Mouse (Mus musculus) liver, embryonic 12.5 days (tissue): ENCODE results near the gene Six4. TPM values are rescaled to one million over a fixed set of nuclear protein-coding genes. Genes with fewer than 3 reads are reported as not detected.
"Not testable (repeated sequence)": the region's sequence is repeated elsewhere in the genome, so short reads cannot be mapped to it uniquely, and the experiment has no call there.

ENCODE experiments used
- ATAC-seq: fragments of 200-750 bp; cut with Nextera tagmentation; 2 replicates; pipeline ENCODE4 v1.8.0; 2017; ENCODE audit warnings: moderate number of reproducible peaks, mild to moderate bottlenecking, moderate library complexity
- H3K27ac ChIP-seq: fragments of 300-500 bp; sonication (generic); 2 replicates; pipeline ENCODE4 v1.5.1; 2016; ENCODE audit warnings: mild to moderate bottlenecking
- H3K27me3 ChIP-seq: fragments of 300-500 bp; sonication (generic); replicated peaks from 2 replicates; pipeline ENCODE4 v1.6.1; 2016; ENCODE audit warnings: mild to moderate bottlenecking, moderate library complexity
- H3K36me3 ChIP-seq: fragments of 300-500 bp; sonication (generic); 2 replicates; pipeline ENCODE4 v1.6.1; 2016; ENCODE audit warnings: mild to moderate bottlenecking, moderate library complexity
- H3K4me1 ChIP-seq: fragments of 300-500 bp; sonication (generic); 2 replicates; pipeline ENCODE4 v1.6.1; 2016
- H3K4me2 ChIP-seq: fragments of 300-500 bp; sonication (generic); 2 replicates; pipeline ENCODE4 v1.6.1; 2016; ENCODE audit warnings: mild to moderate bottlenecking, moderate library complexity
- H3K4me3 ChIP-seq: fragments of 300-500 bp; sonication (generic); 2 replicates; pipeline ENCODE4 v1.5.1; 2016; ENCODE audit warnings: mild to moderate bottlenecking, moderate library complexity
- H3K9ac ChIP-seq: fragments of 300-500 bp; sonication (generic); 2 replicates; pipeline ENCODE4 v1.6.1; 2016; ENCODE audit warnings: mild to moderate bottlenecking, moderate library complexity
- H3K9me3 ChIP-seq: fragments of 300-500 bp; sonication (generic); replicated peaks from 2 replicates; pipeline ENCODE4 v1.6.1; 2016; ENCODE audit warnings: mild to moderate bottlenecking, moderate library complexity
- WGBS: fragments of 180-500 bp; shearing (Covaris S2); methylation state at CpG from one replicate; pipeline ENCODE4 v1.1.7; 2016; ENCODE audit not compliant: insufficient replicate concordance; 5-methylcytosine and 5-hydroxymethylcytosine counted together
- polyA plus RNA-seq: library from polyadenylated mRNA; unstranded; fragments of >200 nt; fragmentation: Nextera tagmentation; extraction: Ambion mirVana; gene quantifications from 2 replicates; pipeline ENCODE4 v1.2.1, GENCODE M21; 2016

Six4 gene
- polyA plus RNA-seq, 1 experiment from 2014 or later, result 0.18 TPM

GRCm38 (mm10) chr12:73111561-73112325, 1.5 kb downstream of the Six4 start:
- WGBS, result under 1% methylated on average over 43 of the region's 44 CpGs
- Histone ChIP-seq H3K27ac (no peak overlapping the region), H3K4me1 (peaks cover 32% of the 10 kb centered on the region), H3K9me3 (no peaks in the 10 kb centered on the region), H3K4me3 (peak overlapping the region; percentile 58), H3K27me3 (peaks cover 77% of the 10 kb centered on the region), H3K9ac (peak overlapping the region; percentile 25), H3K4me2 (peak overlapping the region; percentile 83), H3K36me3 (no peaks in the 10 kb centered on the region)
- 0 out of 2 replicates have a peak, but pooled peaks have one; percentile 17 for ATAC-seq

- Histone ChIP-seq H3K9me3 (no peaks in the 10 kb centered on the region), H3K4me2 (peak overlapping the region; percentile 83), H3K27ac (no peak overlapping the region), H3K4me3 (0 out of 2 replicates have a peak overlapping the region, but pooled peaks have one; percentile 13), H3K27me3 (peaks cover 72% of the 10 kb centered on the region), H3K36me3 (no peaks in the 10 kb centered on the region), H3K4me1 (peaks cover 32% of the 10 kb centered on the region), H3K9ac (no peak overlapping the region)
- 18% methylated on average over 23 of the region's 23 CpGs for WGBS
- ATAC-seq, result 0 out of 2 replicates have a peak, but pooled peaks have one; percentile 38
Measured at GRCm38 (mm10) chr12:73110431-73111111, 2.7 kb downstream of the Six4 start.

GRCm38 (mm10) chr12:73107821-73108220, 5.4 kb downstream of the Six4 start:
- WGBS, result 55% methylated on average over 2 of the region's 2 CpGs
- no peak for ATAC-seq
- Histone ChIP-seq H3K36me3 (no peaks in the 10 kb centered on the region), H3K27ac (no peak overlapping the region), H3K4me1 (peaks cover 23% of the 10 kb centered on the region), H3K9ac (no peak overlapping the region), H3K4me2 (no peak overlapping the region), H3K9me3 (no peaks in the 10 kb centered on the region), H3K27me3 (peaks cover 47% of the 10 kb centered on the region), H3K4me3 (no peak overlapping the region)

- peaks cover 5% of the 10 kb centered on the region for H3K27me3 ChIP-seq
- H3K4me1 ChIP-seq, result no peaks in the 10 kb centered on the region
- no peaks in the 10 kb centered on the region for H3K9me3 ChIP-seq
- H3K9ac ChIP-seq, result no peak overlapping the region
- WGBS, result 78% methylated on average over 12 of the region's 12 CpGs
- ATAC-seq, result no peak
- no peak overlapping the region for H3K4me2 ChIP-seq
- no peak overlapping the region for H3K27ac ChIP-seq
- H3K4me3 ChIP-seq, result no peak overlapping the region
- no peaks in the 10 kb centered on the region for H3K36me3 ChIP-seq
Measured at GRCm38 (mm10) chr12:73103713-73104112, 9.5 kb downstream of the Six4 start.

GRCm38 (mm10) chr12:73098593-73098992, 14.7 kb downstream of the Six4 start:
- Histone ChIP-seq H3K27ac (no peak overlapping the region), H3K9ac (no peak overlapping the region), H3K9me3 (no peaks in the 10 kb centered on the region), H3K4me3 (no peak overlapping the region), H3K4me1 (no peaks in the 10 kb centered on the region), H3K36me3 (no peaks in the 10 kb centered on the region), H3K27me3 (0 out of 2 replicates have a peak, but pooled peaks cover 4% of the 10 kb centered on the region), H3K4me2 (no peak overlapping the region)
- 64% methylated on average over 4 of the region's 4 CpGs for WGBS
- no peak for ATAC-seq

GRCm38 (mm10) chr12:73096177-73096576, 17.1 kb downstream of the Six4 start:
- H3K4me3 ChIP-seq, H3K27me3 ChIP-seq, H3K36me3 ChIP-seq, H3K4me2 ChIP-seq, H3K4me1 ChIP-seq, ATAC-seq, H3K27ac ChIP-seq, H3K9me3 ChIP-seq, H3K9ac ChIP-seq: not testable (repeated sequence)
- 68% methylated on average over 5 of the region's 5 CpGs for WGBS

- WGBS, result 31% methylated on average over 2 of the region's 2 CpGs
- no peak overlapping the region for H3K4me3 ChIP-seq
- H3K36me3 ChIP-seq, result no peaks in the 10 kb centered on the region
- no peak overlapping the region for H3K4me2 ChIP-seq
- H3K27me3 ChIP-seq, result 0 out of 2 replicates have a peak, but pooled peaks cover 4% of the 10 kb centered on the region
- ATAC-seq, result no peak
- H3K4me1 ChIP-seq, result peaks cover 2% of the 10 kb centered on the region; the same call in 1 of the 2 replicates
- no peak overlapping the region for H3K9ac ChIP-seq
- H3K27ac ChIP-seq, result no peak overlapping the region
- H3K9me3 ChIP-seq, result no peaks in the 10 kb centered on the region
Measured at GRCm38 (mm10) chr12:73094605-73095004, 18.7 kb downstream of the Six4 start.

- Histone ChIP-seq H3K4me3 (no peak overlapping the region), H3K27ac (no peak overlapping the region), H3K36me3 (no peaks in the 10 kb centered on the region), H3K9me3 (no peaks in the 10 kb centered on the region), H3K9ac (no peak overlapping the region), H3K4me1 (peaks cover 4% of the 10 kb centered on the region; the same call in 1 of the 2 replicates), H3K4me2 (no peak overlapping the region), H3K27me3 (0 out of 2 replicates have a peak, but pooled peaks cover 4% of the 10 kb centered on the region)
- 56% methylated on average over 2 of the region's 2 CpGs for WGBS
- 0 out of 2 replicates have a peak, but pooled peaks have one; percentile 27 for ATAC-seq
Measured at GRCm38 (mm10) chr12:73094189-73094588, 19.1 kb downstream of the Six4 start.

GRCm38 (mm10) chr12:73090672-73091335, 22.5 kb downstream of the Six4 start:
- 60% methylated on average over 7 of the region's 7 CpGs for WGBS
- peaks cover 16% of the 10 kb centered on the region for H3K4me1 ChIP-seq
- H3K27ac ChIP-seq, result no peak overlapping the region
- H3K4me2 ChIP-seq, result no peak overlapping the region
- no peak for ATAC-seq
- peaks cover 14% of the 10 kb centered on the region; the same call in 1 of the 2 replicates for H3K27me3 ChIP-seq
- no peaks in the 10 kb centered on the region for H3K9me3 ChIP-seq
- no peaks in the 10 kb centered on the region for H3K36me3 ChIP-seq
- H3K9ac ChIP-seq, result no peak overlapping the region
- no peak overlapping the region for H3K4me3 ChIP-seq

GRCm38 (mm10) chr12:73088911-73089310, 24.3 kb downstream of the Six4 start:
- H3K27me3 ChIP-seq, result peaks cover 20% of the 10 kb centered on the region
- 28% methylated on average over 5 of the region's 5 CpGs for WGBS
- H3K4me3 ChIP-seq, result no peak overlapping the region
- peak overlapping the region; percentile 15 for H3K27ac ChIP-seq
- no peaks in the 10 kb centered on the region for H3K9me3 ChIP-seq
- peaks cover 16% of the 10 kb centered on the region for H3K4me1 ChIP-seq
- no peak overlapping the region for H3K9ac ChIP-seq
- H3K4me2 ChIP-seq, result peak overlapping the region; percentile 44
- no peaks in the 10 kb centered on the region for H3K36me3 ChIP-seq
- ATAC-seq, result peak; percentile 88

GRCm38 (mm10) chr12:73088500-73088899, 24.8 kb downstream of the Six4 start:
- H3K4me2 ChIP-seq, result peak overlapping the region; percentile 44
- peak; percentile 63 for ATAC-seq

More at GRCm38 (mm10) chr12:73088500-73088899, 24.8 kb downstream of the Six4 start:
- H3K4me1 ChIP-seq, result peaks cover 16% of the 10 kb centered on the region
- H3K4me3 ChIP-seq, result no peak overlapping the region
- 65% methylated on average over 5 of the region's 5 CpGs for WGBS
- peak overlapping the region; percentile 12; the same call in 1 of the 2 replicates for H3K9ac ChIP-seq
- H3K27ac ChIP-seq, result peak overlapping the region; percentile 15
- no peaks in the 10 kb centered on the region for H3K36me3 ChIP-seq
- no peaks in the 10 kb centered on the region for H3K9me3 ChIP-seq
- H3K27me3 ChIP-seq, result peaks cover 20% of the 10 kb centered on the region
